Mouse (Mus musculus): ENCODE data around the gene Cic.
"Not testable (repeated sequence)": the region's sequence is repeated elsewhere in the genome, so short reads cannot be mapped to it uniquely, and the experiment has no call there.

Cic gene

GRCm38 (mm10) chr7:25244562-25245369, 22.7 kb upstream of the Cic start:
- DNase-seq, result peak in 1 of 2 experiments; percentile 7

- peak; percentile 54 to 74 for DNase-seq
These were observed 21.3 kb upstream of the Cic start for GRCm38 (mm10) chr7:25246079-25246758.

GRCm38 (mm10) chr7:25246759-25247137, 20.8 kb upstream of the Cic start:
- peak in 1 of 2 experiments; percentile 15 for DNase-seq

- DNase-seq, result peak in 1 of 2 experiments; percentile 16
These were observed 20.0 kb upstream of the Cic start for GRCm38 (mm10) chr7:25247498-25247897.

- DNase-seq, result peak; percentile 52 to 60
These were observed 19.4 kb upstream of the Cic start for GRCm38 (mm10) chr7:25248018-25248647.

- DNase-seq, result peak; percentile 51 to 70
These were observed 18.6 kb upstream of the Cic start for GRCm38 (mm10) chr7:25248846-25249313.

GRCm38 (mm10) chr7:25249314-25250140, 18.0 kb upstream of the Cic start:
- peak; percentile 43 to 79 for DNase-seq

- DNase-seq, result peak; percentile 94 to 97
These were observed 17.1 kb upstream of the Cic start, which contains the start of gene Erf for GRCm38 (mm10) chr7:25250141-25250972. Erf (minus strand) TSS chr7:25250761.

- peak; percentile 63 to 73 for DNase-seq
These were observed 16.3 kb upstream of the Cic start for GRCm38 (mm10) chr7:25251071-25251791.

GRCm38 (mm10) chr7:25251822-25252221, 15.7 kb upstream of the Cic start:
- DNase-seq, result peak; percentile 46 to 61

GRCm38 (mm10) chr7:25261896-25262295, 5.6 kb upstream of the Cic start:
- no peak for DNase-seq

GRCm38 (mm10) chr7:25263968-25264870, 3.3 kb upstream of the Cic start:
- no peak for DNase-seq

GRCm38 (mm10) chr7:25265743-25266142, 1.8 kb upstream of the Cic start:
- not testable (repeated sequence) for DNase-seq

- DNase-seq, result no peak
These were observed 1.1 kb upstream of the Cic start for GRCm38 (mm10) chr7:25266180-25266962.

- peak; percentile 99 for DNase-seq
These were observed 403 bp downstream of the Cic start for GRCm38 (mm10) chr7:25267751-25268463.

- DNase-seq, result no peak
These were observed 1.1 kb downstream of the Cic start for GRCm38 (mm10) chr7:25268588-25268987.

- DNase-seq, result peak; percentile 35 to 41
These were observed 1.5 kb downstream of the Cic start for GRCm38 (mm10) chr7:25269029-25269428.
